10 mouse cellular contexts compared by ENCODE assay signal in genomic region chr9:67265513-67265912, GRCm38 (mm10).
DNase-seq lines count a peak whose midpoint lies in the region; ATAC-seq and TF ChIP-seq lines count a peak whose summit lies in the region.
"Had no signal": no experiment of that assay in that cellular context is flagged by ENCODE, and none has a peak within 500 bp of the region (broad histone marks: within the 10 kb centered on the region; RNA-seq: fewer than 3 reads in every experiment).

No protein-coding gene starts in this region.

- H3K4me2 ChIP-seq in heart, embryonic 16.5 days (ENCODE audit: low read depth, low read length): no peak overlapping the region

- H3K4me3 ChIP-seq in heart, embryonic 16.5 days (ENCODE audit: low read length): no peak overlapping the region
- H3K4me3 ChIP-seq in heart, adult 2 months: no peak overlapping the region
- no peak overlapping the region for H3K4me3 ChIP-seq in limb, embryonic 10.5 days

- TF ChIP-seq EP300 in heart, adult 2 months (IDR thresholded peaks at IDR 0.05; ENCODE audit: insufficient read depth, low read depth, low read length): no peak

- intact Hi-C loops in heart, adult 2 months (cut with DNase I): no loop called here

- H3K79me2 ChIP-seq in heart, adult 2 months (replicated peaks; ENCODE audit: control insufficient read depth, insufficient read depth, low read length): no peaks in the 10 kb centered on the region

- TF ChIP-seq CTCF in heart, adult 2 months (IDR thresholded peaks at IDR 0.05): no peak

- 73% methylated on average over 11 of the region's 11 CpGs for WGBS in heart, embryonic 16.5 days
- 72% methylated on average over 11 of the region's 11 CpGs for WGBS in heart, adult 2 months
- 90% methylated on average over 11 of the region's 11 CpGs for WGBS in limb, embryonic 10.5 days

- peaks cover 50% of the 10 kb centered on the region for H3K4me1 ChIP-seq in heart, embryonic 16.5 days (ENCODE audit: control insufficient read depth, insufficient read depth, low read length)
- H3K4me1 ChIP-seq in heart, adult 2 months (ENCODE audit: control insufficient read depth, insufficient read depth, low read length): peaks cover 12% of the 10 kb centered on the region
- peaks cover 27% of the 10 kb centered on the region for H3K4me1 ChIP-seq in limb, embryonic 10.5 days

- peak overlapping the region; percentile 14; the same call in 1 of the 2 replicates for H3K9ac ChIP-seq in heart, embryonic 16.5 days (ENCODE audit: low read length)
- no peak overlapping the region for H3K9ac ChIP-seq in heart, adult 2 months (ENCODE audit: low read depth, low read length)

- H3K36me3 ChIP-seq in heart, embryonic 16.5 days (ENCODE audit: control insufficient read depth, insufficient read depth): peaks cover 3% of the 10 kb centered on the region; the same call in 1 of the 2 replicates
- H3K36me3 ChIP-seq in heart, adult 2 months (ENCODE audit: control insufficient read depth, insufficient read depth, low read length): no peaks in the 10 kb centered on the region
- peaks cover 10% of the 10 kb centered on the region; the same call in 1 of the 2 replicates for H3K36me3 ChIP-seq in limb, embryonic 10.5 days

- TF ChIP-seq POLR2A in heart, adult 2 months (IDR thresholded peaks at IDR 0.05; ENCODE audit: insufficient read depth, low read depth, low read length): no peak

- H3K27ac ChIP-seq in heart, embryonic 16.5 days (ENCODE audit: low read length): peak overlapping the region; percentile 37
- H3K27ac ChIP-seq in heart, adult 2 months: no peak overlapping the region
- H3K27ac ChIP-seq in limb, embryonic 10.5 days: peak overlapping the region; percentile 56; the same call in 1 of the 2 replicates
- H3K27ac ChIP-seq: macrophage had no signal

- H3K9me3 ChIP-seq in heart, embryonic 16.5 days (replicated peaks; ENCODE audit: control insufficient read depth, low read length): no peaks in the 10 kb centered on the region
- H3K9me3 ChIP-seq in limb, embryonic 10.5 days (replicated peaks): no peaks in the 10 kb centered on the region

- ATAC-seq in heart, embryonic 16.5 days (replicated peaks; ENCODE audit: extremely low read depth, insufficient read depth, low FRiP score): no peak
- ATAC-seq: intestine, postnatal 0 days had no signal

- H3K27me3 ChIP-seq in heart, embryonic 16.5 days (ENCODE audit: control insufficient read depth, insufficient read depth, low read length): no peaks in the 10 kb centered on the region
- no peaks in the 10 kb centered on the region for H3K27me3 ChIP-seq in heart, adult 2 months (ENCODE audit: control insufficient read depth, insufficient read depth, low read length)
- H3K27me3 ChIP-seq in limb, embryonic 10.5 days (ENCODE audit: low read depth, poor library complexity, severe bottlenecking): no peaks in the 10 kb centered on the region

- DNase-seq in heart, adult 2 months: no peak
- peak; percentile 86 for DNase-seq in brain, adult 2 months (ENCODE audit: low read depth, low spot score)
- peak; percentile 34 to 62 for DNase-seq in frontal cortex, postnatal 10 days (ENCODE audit: low spot score in 2 of 2)
- no peak for DNase-seq in limb, embryonic 10.5 days (ENCODE audit: low spot score)
- no peak for DNase-seq in thymus, postnatal 10 days (ENCODE audit: low spot score in 2 of 2)
- no peak for DNase-seq in adrenal gland, adult 2 months
- no peak for DNase-seq in lung, postnatal 14 days

Comparison
In these comparisons a context has a peak if more than half of its experiments do, and no peak if none do; other contexts are left out.
1. DNase-seq: peak in brain, adult 2 months (single experiment) and frontal cortex, postnatal 10 days (2 of 2); none in heart, adult 2 months (0 of 2), limb, embryonic 10.5 days (single experiment), thymus, postnatal 10 days (0 of 2), adrenal gland, adult 2 months (single experiment) and lung, postnatal 14 days (single experiment).